Mouse (Mus musculus) CD4-positive helper T cell, adult 2 months (primary cell): ENCODE data around the gene Rpl38.
A peak's percentile ranks its signal among the peaks of the same experiment; 100 is the strongest.
"Not testable (repeated sequence)": the region's sequence is repeated elsewhere in the genome, so short reads cannot be mapped to it uniquely, and the experiment has no call there.

ENCODE experiments used
- DNase-seq: peaks from one replicate; pipeline ENCODE4 v3.0.0-alpha.2; 2012; ENCODE audit warnings: low read depth, missing footprints, low spot score

The Rpl38 gene

DNA sequence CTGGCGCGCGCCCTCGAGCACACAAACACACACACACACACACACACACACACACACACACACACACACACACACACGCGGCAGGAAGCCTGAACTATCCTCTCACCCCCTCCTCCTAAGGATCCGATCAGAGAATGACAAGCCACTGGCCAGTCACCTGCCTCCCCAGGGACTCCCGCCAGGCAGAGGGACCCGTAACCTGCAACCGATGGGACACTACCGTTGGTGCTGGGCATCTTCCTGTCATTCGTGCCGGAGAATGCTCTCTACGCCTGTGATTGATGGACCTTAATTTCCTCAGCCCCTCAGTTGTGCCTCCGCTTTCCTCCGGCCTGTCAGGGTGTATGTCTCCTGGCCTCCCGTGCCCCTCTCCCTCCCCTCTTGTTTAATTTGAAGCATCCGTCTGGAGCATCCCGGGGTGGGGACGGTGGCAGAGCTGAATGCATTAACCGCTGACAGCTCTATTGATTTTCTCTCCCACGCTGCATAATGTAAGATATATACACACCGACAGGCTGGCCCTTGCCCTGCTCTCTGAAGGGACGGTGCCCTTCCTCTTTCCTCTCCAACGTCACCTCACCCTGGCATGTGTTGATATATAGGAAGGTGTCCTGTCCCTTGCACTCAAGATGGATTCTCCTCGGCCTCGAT lies 11.2 kb upstream of the Rpl38 start:
- no peak for DNase-seq

DNA sequence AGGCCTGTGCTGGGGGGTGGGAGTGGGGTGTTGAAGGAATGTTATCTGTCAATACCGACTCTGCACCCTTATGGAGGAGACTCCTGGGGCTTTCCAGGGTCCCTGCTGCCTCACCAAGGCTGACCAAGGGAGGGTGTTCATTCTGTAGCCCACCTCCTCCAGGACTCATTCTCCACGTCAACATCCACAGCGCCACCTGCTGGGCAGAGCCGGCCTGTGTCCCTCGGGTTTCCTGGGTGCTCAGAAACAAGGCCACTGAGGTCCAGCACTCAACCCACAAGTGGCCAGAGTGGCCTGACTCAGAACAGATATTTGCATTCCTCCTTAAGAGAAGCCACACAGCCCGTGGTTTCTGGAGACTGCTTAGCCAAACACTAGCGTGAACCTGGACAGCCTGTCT lies 10.6 kb upstream of the Rpl38 start:
- DNase-seq: peak; percentile 48

DNA sequence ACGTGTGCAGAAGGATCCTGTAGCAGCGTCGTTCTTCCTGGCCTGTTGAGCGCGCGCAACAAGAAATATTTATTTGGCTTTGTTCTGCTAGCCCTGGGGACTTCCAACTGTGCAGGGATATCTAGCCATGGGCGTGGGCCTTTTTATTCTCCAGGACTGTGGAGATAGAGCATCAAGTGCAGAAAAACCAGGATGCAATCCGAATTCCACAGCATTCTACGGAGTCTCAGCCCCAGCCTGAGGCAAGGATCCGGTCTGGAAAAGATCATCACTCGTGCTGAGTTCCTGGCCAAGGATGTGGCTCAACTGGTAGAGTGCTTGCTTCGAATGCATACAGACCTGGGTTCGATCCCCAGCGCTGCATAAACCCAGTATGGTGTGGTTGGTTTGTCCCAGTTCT lies 6.2 kb upstream of the Rpl38 start:
- DNase-seq: no peak

DNA sequence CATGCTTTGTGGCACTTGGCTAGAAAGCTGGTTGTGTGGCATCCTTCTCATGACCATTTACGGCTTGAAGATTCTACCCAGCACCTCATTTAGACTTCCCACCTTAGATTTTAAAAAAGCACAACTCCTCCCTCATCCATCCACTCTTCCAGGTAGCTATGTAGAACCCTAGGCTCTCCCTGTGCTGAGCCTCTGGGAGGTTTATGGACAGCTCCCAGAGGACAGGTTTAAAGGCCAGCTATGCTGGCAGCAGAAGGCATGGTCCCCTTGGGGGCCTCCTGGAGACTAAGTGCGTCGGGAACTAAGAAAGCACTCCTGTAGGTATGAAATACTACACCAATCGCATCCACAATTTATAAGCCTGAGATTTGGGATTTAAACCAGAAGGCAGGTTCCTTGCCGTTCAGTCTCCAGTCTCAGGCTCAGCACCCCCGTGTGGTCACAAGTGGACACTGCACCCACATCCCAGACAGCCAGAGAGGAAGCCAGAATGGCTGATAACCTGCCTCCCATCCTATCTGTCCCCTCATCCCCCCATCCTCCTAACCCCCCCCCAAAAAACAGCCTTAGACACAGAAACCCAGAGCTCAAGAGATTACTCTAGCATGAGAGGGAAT lies 5.5 kb upstream of the Rpl38 start:
- peak; percentile 54 for DNase-seq

DNA sequence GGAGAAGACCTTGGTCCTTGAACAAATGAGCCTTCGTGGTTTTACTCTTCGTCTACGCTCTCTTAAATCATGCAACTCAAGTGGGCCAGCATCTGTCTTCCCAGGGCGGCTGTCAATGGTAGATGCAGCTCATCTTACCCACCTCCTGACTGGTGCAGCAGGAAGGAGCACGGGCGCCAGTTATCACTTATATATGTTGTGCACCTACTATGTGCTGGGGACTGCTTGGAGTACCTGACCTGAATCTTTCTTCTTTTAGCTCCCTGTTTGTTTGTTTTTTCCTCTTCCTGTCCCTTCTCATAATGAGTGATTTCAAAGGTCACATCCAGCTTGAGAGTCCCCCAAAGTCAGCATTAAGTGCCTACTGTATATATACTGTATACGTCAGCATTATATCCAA lies 4.2 kb upstream of the Rpl38 start:
- no peak for DNase-seq

DNA sequence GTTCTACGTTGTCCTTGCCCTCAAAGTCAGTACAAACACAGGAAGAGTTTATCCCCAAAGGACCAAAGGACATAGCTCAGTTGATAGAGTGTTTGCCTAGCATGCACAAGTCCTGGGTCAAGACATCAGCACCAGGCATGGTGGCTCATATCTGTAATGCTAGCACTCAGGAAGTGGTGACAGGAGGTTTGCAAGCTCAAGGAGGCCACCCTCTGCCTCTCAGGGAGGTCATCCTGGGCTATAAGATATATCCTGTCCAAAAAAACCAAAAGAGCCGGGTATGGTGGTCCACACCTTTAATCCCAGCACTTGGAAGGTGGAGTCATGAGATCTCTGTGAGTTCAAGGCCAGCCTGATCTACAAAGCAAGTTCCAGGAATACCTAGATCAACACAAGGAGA lies 2.9 kb upstream of the Rpl38 start:
- DNase-seq: no peak

DNA sequence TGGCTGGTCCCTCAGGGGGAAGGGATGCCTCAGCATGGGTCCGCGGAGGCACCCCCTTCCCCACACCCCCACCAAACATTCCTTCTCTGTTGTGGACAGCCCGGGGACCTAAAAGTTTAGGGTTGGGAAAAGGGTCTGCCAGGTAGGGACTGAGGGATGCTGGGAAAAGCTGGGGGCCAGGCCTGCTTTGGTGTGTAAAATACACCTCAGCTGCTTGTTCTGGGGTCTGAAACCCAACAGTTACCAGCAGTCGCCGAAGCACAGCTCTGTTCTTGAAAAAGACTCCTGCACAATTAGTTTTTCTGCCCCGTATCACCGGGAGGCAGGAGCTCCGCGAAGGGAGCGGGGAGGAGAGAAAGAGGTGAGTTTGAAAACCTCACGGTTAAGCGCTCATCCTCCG lies 1.5 kb upstream of the Rpl38 start:
- DNase-seq: no peak

DNA sequence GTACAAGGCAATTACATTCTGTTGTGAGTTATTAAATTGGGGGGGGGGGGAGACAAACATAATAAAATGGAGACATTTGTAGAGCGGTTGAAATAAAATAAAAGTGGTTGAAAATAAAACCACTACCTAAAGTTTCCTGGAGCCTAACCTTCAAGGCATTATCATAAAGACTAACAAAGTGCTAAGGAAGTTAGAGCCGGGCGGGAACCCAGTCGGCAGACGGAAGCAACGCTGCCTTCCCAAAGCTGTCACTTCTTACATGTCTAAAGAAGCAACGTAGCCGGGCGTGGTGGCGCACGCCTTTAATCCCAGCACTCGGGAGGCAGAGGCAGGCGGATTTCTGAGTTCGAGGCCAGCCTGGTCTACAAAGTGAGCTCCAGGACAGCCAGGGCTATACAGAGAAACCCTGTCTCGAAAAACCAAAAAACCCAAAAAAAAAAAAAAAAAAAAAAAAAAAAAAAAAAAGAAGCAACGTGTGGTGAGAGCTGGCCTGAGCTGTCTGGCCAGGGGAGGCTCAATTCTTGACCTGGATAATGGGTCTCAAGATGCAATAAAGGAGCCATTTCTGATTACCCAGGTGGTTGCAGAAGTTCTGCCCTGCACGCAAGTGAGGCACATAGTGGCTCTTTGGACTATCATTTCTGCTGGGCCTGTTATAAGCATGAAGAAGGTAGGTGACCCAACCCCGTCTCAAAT lies 940 bp upstream of the Rpl38 start:
- DNase-seq: peak; percentile 22

DNA sequence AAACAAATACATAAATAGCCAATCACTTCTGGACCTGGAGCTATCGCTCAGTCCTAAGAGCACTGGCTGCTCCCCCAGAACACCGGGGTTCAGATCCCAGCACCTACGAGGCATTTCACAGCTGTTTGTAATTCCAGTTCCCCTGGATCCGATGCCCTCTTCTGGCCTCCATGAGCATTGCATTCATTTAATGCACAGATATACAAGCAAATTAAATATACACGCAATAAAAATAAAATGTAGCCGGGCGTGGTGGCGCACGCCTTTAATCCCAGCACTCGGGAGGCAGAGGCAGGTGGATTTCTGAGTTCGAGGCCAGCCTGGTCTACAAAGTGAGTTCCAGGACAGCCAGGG lies 415 bp upstream of the Rpl38 start:
- DNase-seq: peak; percentile 67

DNA sequence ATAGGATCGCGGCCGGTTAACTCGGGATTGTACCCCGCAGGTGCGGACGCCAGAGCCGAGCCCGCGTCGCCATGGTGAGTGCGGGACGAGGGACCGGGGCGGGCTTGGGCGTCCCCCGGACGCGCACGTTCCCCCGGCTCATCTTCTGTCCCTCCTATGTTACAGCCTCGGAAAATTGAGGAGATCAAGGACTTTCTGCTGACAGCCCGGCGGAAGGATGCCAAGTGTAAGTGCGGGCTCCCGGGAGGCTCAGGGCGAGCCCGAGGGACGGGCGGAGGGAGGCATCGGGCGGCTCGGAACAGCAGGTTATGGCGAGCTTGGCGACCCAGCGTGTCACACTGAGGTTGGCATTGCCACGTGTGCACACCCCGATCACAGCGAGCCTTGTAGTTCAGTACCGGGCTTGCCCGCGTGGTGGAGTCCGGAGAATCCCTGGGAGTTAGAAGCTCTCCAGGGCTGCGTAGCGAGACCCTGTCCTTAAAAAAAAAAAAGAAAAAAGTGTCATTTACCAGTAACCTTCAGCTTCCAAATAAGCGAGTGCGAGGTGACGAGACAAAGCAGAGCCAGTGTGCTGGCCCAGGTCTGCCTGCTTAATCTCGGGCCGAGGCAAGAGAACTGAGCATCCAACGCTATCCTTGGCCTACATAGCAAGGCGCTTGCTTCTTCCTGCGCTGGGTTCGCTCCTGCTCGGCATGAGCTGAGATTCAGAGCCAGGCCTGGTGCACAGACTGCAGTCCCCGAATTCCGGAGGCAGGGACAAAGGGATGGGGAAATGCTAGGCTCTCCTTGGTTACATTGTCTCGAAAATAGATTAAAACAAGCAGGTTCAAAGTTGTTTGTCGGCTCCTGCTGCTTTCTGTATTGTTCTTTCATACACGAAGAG lies 658 bp downstream of the Rpl38 start:
- peak; percentile 85 for DNase-seq

DNA sequence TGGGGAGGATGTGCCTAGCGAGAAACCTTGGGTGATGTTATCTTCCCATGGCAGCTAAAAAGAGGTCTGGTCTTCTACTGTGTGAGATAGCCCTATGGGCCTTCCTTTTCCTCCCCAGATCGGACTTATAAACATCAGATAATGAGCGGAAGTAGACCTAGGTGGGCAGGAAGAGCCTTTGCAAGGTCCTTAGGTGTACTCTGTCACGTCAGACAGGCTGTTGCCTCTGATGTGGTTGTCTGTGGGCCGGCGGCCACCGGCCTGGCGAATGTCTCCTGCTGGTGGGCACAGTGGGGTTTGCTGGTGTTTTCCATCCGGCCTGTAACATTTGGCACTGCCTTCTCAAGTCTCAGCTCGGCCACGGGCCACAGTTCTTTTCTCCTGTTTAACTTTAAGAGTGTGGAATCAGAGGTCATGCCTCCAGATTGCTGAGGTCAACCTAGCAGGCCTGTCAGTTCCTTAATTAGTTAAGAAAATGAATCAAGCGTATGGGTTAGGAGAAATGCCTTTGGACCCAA lies 1.4 kb downstream of the Rpl38 start:
- peak; percentile 69 for DNase-seq

DNA sequence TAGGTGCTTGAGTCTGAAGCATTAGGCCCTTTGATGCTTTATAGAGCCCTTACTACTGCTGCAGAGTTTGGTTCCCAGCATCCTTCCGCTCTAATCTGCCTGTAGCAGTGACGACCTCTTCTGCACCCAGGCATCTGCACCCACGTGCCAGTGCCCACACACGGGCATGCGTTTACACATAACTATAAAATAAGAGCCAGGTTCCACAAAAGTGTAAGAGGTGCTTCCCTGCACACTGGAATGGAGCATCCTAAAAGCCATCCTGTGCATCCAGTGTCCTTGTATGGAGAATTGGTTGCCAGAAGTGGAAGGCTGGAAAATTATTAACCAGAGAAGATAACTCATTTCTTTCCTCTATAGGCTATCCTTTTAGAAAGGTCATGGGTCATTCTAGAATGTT lies 2.8 kb downstream of the Rpl38 start:
- DNase-seq: no peak

DNA sequence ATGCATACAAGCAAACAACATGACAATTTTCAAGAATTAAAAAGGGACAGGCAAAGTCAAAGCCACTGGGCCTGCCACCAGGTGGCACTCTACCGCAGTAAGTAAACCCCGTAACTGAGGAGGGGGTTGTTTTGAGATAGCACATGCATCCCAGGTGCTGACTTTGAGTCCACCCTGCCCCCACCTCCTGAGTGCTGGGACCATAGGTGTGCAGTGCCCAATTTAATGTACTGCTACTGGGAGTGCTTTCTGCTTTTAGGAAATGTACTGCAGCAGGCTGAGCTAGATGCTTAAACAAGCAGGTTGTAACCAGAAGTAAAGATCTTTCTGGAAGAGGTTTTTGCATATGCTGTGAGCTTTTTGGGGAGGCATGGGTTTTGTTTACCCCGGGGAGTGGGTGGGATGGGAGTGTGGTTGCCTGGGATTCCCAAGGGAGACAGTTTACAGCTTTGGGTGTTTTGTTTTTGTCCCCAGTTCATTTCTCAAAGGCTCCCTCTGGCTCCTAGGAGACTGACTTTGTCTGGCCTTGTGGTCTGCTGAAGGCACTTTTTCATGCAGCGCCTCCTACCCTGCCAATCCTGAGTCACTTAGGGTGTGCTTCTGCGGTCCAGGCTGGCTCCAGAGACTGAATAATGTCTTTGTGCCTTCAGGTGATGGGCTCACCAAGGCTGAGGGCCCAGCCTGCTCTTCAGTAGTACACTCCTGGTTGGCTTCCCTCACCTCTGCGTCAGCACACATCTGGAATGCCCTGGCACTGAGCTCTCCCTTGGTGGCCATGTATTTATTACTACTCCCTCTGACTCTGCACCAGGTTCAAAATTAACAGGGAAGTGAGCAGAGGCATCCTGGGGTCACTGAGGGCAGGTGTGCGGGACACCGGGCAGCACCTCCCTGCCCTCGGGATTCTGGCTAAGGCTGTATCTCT lies 4.7 kb downstream of the Rpl38 start:
- peak; percentile 57 for DNase-seq

DNA sequence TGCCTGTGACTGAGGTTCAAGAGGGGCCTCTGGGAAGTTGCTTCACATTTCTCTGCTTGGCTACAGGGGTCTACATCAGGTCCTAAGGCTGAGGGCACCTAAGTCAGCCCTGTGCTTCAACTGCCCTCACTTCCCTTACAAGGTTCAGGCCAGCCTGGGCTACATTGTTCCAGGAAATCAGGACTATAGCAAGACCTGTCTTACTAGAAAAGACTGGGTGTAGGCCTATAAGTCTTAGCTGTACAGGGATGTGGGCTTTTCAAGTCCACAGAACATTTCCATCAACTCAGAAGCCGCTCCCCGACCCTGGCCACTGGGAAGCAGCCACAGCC lies 5.4 kb downstream of the Rpl38 start:
- DNase-seq: no peak

DNA sequence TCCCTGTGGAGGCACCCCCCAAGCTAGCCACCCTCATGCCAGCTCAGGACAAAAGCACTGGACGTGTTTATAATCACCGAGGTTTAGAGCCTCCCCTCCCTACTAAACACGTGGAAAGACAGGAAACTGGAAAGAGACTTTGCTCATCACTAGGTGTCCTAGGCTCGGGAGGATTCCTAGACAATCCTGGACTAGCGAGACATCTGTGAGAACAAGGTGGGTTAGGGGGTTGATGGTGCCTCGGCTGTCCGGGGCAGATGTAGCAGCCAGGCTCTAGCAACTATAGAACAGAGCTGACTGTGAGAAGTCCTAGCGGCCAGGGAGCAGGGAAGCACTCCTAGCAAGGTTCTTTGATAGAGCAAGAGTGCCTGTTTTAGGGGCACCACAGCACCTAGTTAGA lies 5.9 kb downstream of the Rpl38 start:
- no peak for DNase-seq

DNA sequence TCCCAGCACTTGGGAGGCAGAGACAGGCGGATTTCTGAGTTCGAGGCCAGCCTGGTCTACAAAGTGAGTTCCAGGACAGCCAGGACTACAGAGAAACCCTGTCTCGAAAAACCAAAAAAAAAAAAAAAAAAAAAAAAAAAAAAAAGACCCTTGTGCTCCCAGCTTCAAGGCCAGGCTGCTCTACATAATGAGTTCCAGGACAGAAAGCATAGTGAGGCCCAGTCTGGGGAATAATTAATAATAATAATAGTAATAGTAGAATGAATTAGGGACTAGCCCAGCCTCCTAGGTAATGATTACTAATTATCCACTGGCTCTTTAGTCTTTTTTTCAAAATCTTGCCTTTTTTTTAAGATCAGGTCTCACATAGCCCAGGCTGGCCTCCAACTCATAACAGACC lies 6.5 kb downstream of the Rpl38 start:
- not testable (repeated sequence) for DNase-seq

DNA sequence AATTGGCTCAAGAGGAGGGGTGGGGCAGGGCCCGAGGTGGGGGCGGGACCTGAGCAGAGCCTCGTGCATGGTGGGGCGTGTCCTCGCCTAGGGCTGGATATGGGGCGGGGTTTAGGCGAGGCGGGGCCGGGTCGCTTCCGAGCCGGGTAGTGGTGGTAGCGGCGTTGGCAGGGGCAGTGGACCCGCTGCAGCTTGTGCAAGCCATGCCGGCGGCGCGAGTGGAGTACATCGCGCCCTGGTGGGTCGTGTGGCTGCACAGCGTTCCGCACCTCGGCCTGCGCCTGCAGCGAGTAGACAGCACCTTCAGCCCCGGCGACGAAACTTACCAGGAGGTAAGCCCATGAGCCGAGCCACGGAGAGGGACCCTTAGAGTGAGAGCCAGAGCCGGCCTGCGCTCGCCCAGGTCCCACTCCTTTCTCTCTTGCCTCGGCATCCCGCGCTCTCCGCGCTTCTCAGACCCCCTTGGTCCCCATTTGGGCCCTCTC lies 7.1 kb downstream of the Rpl38 start, which contains the start of gene Ttyh2:
TSS of gene Ttyh2 (plus strand) at position 91 of the 485 bp plus-strand sequence.
- peak; percentile 72 for DNase-seq

DNA sequence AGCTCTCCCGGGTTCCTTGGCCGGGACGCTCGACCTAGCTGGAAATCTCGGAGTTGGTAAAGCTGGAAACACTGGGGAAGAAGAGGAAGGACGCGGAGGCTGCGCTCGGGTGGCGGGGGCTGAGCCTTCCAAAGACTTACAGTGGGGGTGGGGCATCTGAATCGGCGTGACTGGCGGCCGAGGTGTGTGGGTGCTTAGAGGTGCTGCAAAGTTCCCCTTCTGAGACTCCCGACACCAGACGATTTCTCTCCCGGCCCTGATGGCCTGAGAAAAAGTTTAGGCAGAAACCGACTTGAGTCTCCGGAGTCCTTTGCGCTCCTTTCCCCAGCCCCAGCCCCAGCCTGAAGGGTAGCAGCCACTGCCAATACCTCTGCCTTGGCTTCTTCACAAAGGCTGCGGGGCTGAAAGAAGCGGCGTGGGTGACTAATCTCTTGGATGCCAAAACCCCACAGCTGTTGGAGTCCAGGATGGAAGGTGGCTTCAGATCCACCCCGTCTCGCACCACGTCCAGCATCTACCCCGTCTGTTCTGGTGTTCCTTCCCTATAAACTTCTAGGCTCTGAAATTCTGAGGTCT lies 7.6 kb downstream of the Rpl38 start:
- DNase-seq: peak; percentile 31

DNA sequence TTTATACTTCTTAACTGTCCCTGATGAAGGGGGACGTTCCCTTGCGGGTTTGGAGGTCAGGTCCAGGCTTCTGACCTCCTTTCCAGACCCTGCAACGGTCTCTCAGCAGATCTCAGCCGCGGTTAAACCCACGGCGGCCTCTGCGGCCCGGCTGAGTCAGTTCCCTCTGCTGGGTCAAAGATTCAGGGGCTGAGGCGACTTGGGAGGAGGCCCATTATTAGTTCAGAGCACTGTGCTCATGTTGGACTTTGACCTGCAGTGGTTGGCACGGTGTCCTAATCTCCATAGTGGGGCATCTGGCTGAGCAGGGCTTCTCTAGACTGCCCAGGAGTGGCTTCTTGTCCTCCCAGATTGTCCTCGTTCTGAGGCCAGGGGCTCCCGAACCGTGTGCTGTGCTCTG lies 8.1 kb downstream of the Rpl38 start:
- DNase-seq: no peak

DNA sequence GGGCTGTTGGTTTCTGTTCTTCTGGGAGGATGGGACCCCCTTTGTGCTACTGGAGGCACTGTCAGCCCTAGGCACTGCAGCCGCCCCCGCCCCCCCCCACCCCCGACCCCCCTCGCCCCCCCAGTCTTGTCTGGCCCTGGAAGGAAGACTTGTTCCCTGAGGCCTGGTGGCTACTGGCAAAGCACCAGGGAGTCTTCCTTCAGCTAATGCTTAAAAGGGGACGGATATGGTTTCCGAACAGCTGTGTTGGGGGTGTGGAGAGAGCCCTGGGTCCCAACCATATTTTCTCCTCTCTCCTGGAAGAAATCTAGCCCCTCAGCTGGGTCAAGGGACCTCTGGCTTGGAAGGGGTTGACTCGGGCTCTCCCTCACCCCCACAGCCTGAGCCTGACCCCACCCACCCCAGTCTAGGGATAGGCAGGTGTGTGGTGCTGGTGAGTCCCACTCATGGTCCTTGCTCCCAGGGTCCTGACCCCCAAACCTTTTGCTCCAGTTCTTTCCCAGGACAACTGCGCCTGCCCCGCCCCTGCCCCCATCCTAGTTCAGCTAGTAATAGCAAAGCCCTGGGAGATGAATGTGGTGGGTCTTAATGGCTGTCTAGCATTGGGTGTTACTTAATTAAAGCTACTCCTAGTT lies 8.7 kb downstream of the Rpl38 start:
- no peak for DNase-seq
